Mouse (Mus musculus) mouse trophoblast stem cell (cell line): ENCODE data around the gene Rrm1.

Experiments used
- in situ Hi-C, 2 experiments: fragments of 300-500 bp; cut with MseI, MboI; formaldehyde crosslinking; loops; 2 replicates in 1 of 2; 3 replicates in 1 of 2; pipeline ENCODE4 v1.15.1; 2025

The Rrm1 gene

DNA sequence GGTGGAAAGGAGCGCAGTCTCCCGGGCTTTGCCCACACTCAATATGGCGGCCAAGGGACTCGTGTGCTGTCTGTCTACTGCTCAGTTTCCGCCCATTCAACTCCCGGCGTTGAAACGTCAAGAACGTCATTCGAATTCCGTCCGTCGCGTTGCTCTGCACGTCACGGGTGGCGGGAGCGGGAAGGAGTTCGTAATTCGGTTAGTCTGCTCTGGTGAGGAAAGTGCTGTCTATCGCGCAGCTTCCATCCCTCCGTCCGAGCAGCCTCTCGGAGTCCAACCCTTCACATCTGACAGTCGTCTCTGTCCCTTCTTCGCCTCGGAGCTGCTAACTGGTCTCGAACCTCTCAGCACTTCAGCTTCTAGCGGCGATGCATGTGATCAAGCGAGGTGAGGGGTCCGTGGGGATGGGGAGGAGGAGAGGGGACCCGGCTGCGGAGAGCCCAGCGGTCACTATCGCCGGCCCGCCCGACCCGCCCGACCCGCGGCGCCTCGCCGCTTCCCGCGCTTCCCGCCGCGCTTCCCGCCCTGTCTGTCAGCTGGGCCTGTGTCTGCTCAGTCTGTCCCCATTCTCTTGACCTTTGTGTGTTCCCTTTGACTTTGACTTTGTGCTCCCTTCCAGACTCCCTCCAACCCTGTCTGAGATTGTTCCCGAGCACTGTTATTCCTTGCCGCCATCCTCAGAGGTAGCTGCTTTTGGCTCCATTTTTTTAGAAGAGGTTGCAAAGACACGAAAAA lies at the start of gene Rrm1:
Gene Rrm1 (plus strand): TSS at position 39 of the 735 bp plus-strand sequence.
- in situ Hi-C loops = no loop called here

DNA sequence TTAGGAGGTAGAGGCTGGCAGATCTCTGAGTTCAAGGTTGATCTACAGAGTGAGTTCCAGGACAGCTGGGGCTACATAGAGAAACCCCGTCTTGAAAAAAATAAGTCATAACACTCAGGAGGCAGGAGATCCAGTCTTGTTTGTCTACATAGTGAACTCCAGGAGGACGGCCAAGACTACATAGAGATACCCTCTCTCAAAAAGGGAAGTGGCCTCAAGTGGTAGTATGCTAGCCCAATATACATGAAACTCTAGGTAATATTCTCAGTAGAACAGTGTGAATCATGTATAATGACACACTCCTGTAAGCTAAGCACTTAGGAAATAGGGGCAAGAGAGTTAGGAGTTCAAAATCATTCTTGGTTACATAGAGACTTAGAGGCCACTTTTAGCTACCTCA lies 47.6 kb upstream of the Rrm1 start:
- in situ Hi-C loops = no loop called here

DNA sequence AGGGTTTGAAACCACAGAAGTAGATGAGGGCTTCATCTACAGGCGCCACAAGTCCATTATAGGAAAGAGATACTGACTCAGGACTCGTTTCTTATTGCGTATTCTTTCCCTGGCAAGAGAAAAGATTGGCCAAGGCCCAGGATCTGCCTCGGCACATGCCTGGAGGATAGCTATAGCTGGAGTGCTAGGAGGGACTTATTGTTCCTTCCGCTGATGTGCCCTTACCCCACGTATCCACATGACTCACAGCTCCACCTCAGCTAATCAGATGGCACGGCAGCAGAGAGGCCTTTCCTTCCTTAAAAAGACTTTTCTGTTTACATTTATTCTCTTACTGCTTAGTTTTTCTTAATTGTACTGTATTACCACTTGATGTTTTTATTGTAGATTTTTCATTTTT lies 45.6 kb upstream of the Rrm1 start:
- in situ Hi-C loops = no loop called here

DNA sequence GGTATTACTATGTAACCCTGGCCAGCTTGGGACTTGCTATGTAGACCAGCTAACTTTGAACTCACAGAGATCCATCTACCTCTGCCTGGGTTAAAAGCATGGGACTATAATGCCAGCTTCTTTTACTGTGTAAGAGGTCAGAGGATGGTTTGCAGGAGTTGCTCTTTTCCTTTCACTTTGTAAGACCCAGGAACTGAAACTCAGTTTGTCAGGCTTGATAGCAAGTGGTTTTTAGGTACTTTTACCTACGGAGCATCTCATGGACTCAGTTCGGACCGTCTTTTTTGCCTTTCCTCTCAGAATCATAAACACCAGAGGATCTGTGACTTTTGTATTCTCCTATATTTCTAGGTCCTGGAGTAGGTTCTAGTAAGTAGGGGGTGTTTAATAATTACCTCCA lies 45.2 kb upstream of the Rrm1 start:
- in situ Hi-C loops = no loop called here

DNA sequence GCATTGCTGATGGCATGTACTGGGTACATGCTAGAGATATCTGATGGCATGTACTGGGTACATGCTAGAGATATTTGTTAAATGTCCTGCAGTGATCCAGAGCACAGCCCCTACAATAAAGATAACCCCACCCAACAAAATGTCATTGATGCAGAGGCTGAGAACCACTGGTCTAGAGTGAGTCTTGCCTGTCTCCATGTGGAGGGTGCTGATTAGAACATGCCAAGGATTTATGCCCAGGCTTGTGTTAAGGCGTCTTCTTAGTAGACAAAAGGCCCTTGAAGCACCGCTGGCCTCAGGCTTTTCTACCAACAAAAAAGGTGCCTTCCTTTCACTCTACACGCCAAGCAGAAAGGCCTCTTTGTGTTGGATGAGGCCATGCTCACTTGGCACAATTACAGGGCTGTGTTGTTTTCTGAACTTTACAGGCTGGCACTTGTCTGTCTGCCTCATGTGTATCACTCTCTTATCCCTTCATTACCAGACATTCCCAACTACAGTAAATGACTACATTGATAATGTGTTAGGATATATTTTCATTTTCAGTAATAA lies 42.2 kb upstream of the Rrm1 start:
- in situ Hi-C loops = no loop called here

DNA sequence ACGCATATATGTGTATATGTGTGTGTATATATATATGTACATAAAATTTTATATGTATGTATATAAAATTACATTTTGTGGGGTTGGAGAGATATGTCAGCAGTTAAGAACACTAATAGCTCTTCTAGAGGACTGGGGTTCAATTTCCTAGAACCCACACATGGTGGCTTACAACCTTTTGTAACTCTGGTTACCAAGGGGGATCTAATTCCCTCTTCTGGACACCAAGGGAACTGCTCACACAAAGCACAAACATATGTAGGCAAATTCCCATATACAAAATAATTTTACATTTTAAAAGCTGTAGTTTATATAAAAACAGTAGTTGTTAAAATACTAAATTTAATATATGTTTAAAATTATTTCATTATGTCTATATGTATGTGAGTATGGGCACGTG lies 37.4 kb upstream of the Rrm1 start:
- in situ Hi-C loops = no loop called here

DNA sequence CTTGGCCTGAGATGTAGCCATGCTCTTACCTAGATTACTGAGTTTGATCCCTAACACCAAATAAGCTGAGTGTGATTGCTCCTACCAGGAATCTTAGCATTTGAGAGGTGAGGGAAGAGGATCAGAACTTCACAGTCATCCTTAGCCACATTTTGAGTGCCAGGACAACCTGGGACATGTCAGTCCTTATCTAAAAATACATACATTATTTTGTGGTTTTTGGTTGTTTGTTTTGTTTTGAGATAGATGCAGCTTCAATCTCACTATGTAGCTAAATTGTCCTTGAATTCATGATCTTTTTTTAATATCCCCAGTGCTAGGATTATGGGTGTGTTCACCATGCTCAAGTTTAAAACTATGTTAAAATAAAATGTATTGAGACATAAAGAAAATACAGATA lies 34.1 kb upstream of the Rrm1 start:
- in situ Hi-C loops = no loop called here

DNA sequence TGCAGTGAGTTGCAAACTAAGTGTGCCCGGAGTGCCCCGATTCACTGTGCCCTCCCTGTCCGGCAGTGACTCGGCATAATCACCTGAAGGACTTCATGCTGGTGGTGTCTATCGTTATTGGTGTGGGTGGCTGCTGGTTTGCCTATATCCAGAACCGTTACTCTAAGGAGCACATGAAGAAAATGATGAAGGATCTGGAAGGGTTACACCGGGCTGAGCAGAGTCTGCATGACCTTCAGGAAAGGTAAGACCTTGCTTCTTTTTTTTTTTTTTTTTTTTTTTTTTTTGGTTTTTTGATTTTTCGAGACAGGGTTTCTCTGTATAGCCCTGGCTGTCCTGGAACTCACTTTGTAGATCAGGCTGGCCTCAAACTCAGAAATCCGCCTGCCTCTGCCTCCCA lies 26.2 kb upstream of the Rrm1 start:
- in situ Hi-C loops = loop anchor here in 1 of 2 experiments (5.0 kb wide), 1 partner anchor 158 kb away; the partner anchor contains the start of gene Rhog

DNA sequence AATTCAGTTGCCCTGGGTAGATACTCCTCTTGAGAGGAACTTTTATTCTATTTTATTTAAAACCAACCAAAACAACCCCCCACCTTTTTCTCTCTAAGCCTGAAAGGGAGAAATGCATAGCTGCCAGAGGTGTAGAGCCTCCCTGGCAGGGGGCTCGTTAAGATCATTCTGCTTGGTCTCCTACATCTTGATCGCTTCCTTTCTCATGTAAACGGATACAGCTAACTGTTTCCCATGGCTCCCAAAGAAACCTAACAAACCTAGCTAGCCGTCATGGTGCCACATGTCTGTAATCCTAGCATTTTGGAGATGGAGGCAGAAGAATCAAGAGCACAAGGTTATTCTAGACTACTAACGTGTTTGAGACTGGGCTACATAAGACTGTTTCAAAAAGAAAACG lies 25.7 kb upstream of the Rrm1 start:
- in situ Hi-C loops = loop anchor here in 1 of 2 experiments (5.0 kb wide), 1 partner anchor 159 kb away; the partner anchor contains the start of gene Rhog

DNA sequence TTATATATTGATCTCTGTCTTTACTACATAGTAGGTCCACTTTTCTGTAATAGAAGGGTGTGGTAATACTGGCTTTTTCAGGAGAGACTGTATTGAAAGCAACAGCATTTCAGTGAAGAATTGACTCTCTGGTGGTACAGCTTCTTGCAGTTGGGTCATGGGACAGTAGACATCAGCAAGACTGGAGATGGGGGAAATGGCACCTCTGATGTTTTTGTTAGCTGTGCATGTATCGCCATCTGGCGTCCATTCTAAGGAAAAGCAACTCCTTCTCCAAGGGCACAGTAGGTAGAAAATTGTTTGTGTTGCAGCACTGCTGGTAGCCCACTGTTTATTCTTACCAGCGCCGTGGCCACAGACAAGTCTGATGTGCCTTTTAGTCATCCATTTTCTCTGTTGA lies 24.1 kb upstream of the Rrm1 start:
- in situ Hi-C loops = loop anchor here in 1 of 2 experiments (5.0 kb wide), 1 partner anchor 160 kb away; the partner anchor contains the start of gene Rhog

DNA sequence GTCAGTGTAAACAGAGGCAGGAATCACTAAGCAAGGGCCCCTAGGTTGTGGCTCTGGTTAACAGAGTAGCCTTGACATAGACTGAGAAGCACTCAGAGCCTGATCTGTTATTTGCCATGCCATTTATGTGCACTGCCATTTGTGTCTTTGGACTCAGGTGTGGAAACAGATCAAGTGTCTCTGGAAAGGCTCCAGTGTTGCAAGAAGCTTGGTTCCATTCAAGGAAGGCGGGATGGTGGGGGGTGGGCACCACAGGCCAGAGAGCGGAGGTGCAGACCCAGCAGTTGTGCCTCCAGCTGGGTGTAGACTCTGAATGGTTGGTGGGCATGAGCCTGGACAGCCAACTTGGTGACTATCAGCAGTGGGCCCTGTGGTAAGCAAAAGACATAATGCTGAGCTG lies 19.5 kb upstream of the Rrm1 start:
- in situ Hi-C loops = no loop called here

DNA sequence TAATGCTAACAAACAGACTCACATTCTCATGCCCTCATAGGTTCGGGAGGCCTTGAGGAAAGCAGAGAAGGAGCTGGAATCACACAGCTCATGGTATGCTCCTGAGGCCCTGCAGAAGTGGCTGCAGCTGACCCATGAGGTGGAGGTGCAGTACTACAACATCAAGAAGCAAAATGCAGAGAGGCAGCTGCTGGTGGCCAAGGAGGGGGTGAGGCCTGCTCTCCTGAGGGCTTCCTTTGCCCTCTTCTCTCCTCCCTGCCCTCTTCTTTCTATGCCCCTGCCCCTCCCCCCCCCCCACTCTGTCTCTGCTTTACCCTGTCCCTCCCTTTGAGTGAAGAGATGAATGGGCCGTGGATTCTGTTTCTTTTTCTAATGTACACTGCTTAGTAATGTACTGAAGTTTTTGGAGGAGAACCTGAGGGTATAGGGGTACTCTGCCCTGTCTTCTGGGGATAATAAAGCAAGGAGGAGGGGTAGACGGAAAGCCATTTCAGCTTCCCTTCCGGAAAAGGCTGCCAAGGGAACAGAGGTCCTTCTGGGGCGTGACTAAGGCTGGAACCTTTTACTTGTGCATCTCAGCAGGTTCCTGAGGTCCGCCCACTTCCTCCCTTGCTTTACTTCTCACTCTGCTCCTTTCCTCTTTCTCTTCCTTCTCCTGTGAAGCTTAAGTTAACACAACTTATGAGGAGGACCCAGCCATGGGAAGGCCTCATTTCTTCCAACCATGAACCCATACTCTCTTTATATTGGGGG lies 15.4 kb upstream of the Rrm1 start:
- in situ Hi-C loops = no loop called here

DNA sequence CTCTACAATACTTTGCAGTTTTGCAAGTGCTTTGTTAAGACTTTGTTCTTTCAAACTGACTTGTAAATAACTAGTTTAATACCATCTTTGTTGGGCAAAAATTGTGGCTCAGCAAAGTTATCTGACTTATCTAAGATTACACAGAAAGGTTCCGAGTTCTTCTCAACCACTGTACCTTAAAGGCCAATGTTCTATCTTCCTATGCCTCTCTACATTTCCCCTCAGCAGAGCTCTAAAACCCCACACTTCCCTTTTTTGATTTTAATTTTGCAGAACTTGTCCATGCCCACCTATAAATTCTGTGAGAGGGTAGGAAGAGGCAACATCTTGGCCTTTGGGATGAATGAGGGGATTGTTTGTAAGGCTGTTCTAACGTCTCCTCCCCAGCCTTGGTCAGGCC lies 7.2 kb upstream of the Rrm1 start:
- in situ Hi-C loops = no loop called here

DNA sequence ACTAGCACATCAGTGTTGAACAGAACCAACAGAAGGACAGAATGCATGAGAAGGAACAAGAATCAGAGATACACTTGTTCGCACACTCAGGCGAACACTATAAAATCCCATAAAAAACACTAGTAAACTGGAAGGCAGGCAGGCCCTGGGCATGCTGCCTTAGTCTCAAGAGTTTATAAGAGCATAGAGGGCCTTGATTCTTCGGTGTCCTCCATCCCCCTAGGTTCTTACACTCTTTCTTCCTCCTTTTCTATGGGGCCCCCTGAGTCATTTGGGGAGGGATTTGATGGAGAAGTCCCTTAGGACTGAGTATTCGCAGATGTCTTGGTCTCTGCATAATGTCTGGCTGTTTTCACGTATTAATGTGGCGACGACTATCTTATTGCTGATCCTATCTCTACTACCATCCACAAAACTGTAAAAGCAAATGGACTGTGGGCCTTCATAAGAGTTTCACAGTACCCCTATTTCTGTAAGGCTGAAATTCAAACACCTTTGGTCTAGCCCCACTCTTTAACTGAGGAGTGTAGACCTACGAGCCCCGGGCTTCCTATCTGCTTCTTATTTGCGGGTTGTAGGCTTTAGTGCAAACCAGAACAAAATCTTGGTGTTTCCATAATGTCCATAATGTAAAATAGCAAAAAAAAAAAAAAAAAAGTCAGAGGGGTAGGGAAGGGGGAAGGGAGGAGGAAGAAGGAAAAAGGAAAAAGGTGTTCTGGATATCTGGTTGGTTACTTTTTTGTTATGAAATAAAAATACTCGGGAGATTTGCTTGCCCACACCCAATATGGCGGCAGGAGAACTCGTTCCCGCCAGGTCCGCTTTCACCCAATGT lies 456 bp upstream of the Rrm1 start:
- in situ Hi-C loops = no loop called here

DNA sequence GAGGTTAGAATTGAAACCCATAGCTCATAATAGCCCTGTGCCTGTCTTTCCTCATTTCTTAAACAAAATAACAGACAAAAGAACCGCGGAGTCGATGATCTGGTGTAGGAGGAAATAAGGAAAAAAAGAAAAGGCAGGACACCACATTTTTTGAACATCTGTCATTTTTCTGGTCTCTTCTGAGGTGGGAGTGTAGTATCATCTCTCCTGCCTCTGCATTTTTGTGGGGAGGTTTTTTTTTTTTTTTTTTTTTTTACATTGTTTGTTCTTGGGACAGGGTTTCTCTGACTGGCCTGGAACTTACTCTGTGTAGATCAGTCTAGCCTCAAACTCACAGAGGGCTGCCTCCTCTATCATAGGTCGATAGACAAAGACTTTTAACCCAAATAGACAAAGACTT lies 937 bp downstream of the Rrm1 start:
- in situ Hi-C loops = no loop called here

DNA sequence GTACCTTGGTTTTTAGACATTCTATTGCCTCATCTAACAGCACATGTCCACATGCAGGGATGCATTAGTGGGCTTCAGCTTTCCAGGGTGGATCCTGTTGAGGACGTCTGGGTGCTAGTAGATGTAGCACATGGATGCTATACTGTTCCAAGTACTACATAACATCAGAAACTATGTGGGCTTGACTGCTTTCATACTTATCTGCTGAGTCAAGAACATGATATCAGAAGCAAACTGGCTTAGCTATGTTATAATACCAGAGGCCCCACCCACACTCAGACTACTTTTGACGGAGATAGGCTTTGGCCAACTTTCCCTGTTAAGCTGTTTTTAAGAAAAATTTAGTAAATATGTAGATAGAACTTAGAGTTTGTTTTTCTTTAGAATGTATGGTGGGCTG lies 2.8 kb downstream of the Rrm1 start:
- in situ Hi-C loops = no loop called here

DNA sequence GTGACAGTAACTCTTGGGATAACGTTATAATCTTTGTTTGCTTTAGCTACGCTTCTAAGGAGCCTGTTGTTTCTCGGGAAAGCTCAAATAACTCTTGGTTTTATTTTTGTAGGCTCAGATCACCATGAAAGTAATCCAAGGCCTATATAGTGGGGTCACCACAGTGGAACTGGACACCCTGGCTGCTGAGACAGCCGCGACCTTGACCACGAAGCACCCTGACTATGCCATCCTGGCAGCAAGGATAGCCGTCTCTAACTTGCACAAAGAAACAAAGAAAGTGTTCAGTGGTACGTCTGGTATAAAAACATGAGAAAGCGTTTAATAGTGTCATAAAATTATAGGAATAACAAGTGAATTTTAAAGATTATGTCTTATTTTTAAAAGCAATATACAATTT lies 4.9 kb downstream of the Rrm1 start:
- in situ Hi-C loops = no loop called here

DNA sequence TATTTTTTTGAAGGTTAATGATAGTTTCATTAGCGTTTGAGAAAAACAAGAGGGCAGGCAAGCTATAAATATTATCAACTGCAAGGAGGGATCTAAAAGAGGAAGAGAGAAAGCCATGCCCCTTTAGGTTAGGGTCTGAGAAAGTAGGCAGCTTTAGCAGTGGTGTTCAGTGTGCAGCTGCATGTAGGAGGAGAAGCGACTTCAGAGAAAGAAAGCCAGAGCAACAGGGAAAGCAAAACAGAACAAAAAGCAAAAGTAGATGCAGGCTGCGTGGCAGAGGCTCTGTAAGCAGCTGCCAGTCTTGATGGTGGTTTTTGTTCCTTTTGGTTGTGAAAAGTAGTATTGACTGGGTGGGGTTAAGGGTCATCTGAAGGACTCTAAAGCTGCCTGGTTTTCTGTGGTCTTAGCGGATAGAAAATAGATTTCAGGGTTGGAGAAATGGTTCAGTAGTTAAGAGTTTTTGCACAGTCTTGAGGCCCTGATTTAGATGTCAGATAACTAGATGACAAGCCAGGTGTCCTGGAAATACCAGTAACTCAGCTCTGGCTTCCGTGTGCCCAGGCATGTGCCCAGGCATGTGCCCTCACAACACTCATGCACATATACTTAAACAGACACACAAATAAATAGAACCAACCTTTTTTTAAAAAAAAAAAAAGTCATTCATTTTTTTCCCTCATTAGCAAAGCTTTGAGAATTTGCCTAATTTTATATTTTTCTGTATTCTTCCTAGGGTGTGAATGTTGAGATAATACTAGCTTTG lies 17.3 kb downstream of the Rrm1 start:
- in situ Hi-C loops = no loop called here

DNA sequence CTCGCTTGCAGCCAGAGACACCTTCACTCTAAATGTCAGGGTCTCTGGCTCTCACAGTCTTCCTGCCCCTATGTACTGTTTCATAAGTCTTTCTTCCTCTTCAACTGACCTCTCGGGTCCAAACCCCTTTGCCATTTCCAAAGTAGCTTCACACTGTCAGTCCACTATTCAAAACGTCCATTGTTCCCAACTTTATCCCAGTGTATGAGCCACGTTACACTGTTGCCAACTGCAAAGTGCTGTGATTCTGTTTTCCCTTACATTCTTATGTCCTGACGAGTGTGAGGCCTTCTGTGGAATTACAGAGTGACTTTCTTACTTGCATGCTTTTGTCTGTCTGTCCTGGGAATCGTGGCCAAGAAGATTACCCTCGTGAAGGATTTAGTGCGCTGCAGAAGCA lies 26.1 kb downstream of the Rrm1 start:
- in situ Hi-C loops = no loop called here

DNA sequence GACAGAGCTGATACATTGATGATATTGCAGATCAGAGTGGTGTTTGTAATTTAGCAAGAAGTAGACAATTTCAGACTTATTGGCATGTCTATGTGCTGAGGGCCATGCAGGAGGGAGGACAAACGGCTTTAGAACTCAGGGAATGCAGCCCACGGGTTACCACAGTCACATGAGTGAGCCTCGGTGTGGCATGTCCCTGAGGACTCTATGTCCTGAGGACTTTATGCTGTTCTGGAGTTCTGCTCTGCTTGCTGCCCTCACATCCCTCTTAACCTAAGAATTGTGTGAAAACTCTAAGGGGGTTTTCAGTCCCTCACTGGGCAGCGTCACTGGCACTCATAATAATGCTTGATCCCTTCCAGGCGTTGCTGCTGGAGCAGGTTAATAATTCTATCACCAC lies 31.2 kb downstream of the Rrm1 start:
- in situ Hi-C loops = no loop called here

DNA sequence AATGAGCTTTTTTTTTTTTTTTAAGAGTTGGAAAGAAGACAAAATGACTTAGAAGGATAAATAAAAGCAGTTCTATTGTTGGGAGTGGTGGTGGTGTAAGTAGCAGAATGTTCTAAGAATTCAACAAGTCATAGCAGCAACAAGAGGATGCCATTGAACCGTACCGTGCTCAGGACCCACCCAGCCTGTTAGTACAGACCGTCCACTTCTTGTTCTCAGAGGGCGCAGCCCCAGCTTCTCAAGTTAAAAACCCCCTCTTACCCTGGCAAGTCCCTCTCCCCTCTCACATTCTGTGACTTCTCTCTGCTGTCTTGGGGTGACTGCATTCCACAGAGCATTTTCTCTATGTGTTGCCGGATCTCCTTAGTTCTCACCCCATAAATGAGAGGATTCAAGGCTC lies 35.1 kb downstream of the Rrm1 start:
- in situ Hi-C loops = no loop called here
